ENCODE assay signal across 8 mouse cellular contexts in genomic region chr4:130360238-130360590, GRCm38 (mm10). TPM values are rescaled to one million over a fixed set of nuclear protein-coding genes. Genes with fewer than 3 reads are reported as not detected.
DNase-seq lines count a peak whose midpoint lies in the region; ATAC-seq and TF ChIP-seq lines count a peak whose summit lies in the region.

No protein-coding gene starts in this region.

- no peak for TF ChIP-seq CTCF in ES-Bruce4 (IDR thresholded peaks at IDR 0.05; ENCODE audit: low read depth, low read length)

- no peak for DNase-seq in heart, postnatal 14 days
- DNase-seq in B cell, adult 2 months = no peak
- DNase-seq in gastrocnemius, adult 18-20 months (ENCODE audit: low spot score) = no peak

- TF ChIP-seq EP300 in ES-Bruce4 (IDR thresholded peaks at IDR 0.05; ENCODE audit: insufficient read depth, low read depth, low read length) = no peak

- peaks cover 27% of the 10 kb centered on the region for H3K36me3 ChIP-seq in heart, embryonic 14.5 days (ENCODE audit: control insufficient read depth, insufficient read depth, low read length)
- H3K36me3 ChIP-seq in ES-Bruce4 (ENCODE audit: control insufficient read depth, insufficient read depth, low read length, poor library complexity, severe bottlenecking) = peaks cover 12% of the 10 kb centered on the region
- H3K36me3 ChIP-seq in forebrain, embryonic 15.5 days = peaks cover 25% of the 10 kb centered on the region
- H3K36me3 ChIP-seq in liver, embryonic 16.5 days (ENCODE audit: control insufficient read depth, insufficient read depth) = peaks cover 14% of the 10 kb centered on the region

- no peak for TF ChIP-seq POLR2A in ES-Bruce4 (IDR thresholded peaks at IDR 0.05; ENCODE audit: insufficient read depth, low read length)

- intact Hi-C loops in heart, postnatal 14 days (cut with DNase I) = no loop called here

- peak overlapping the region; percentile 89 for H3K4me2 ChIP-seq in heart, embryonic 14.5 days (ENCODE audit: low read length)
- H3K4me2 ChIP-seq in forebrain, embryonic 15.5 days (replicated peaks) = peak overlapping the region; percentile 75
- H3K4me2 ChIP-seq in liver, embryonic 16.5 days (ENCODE audit: low read depth, low read length) = peak overlapping the region; percentile 75

- WGBS in heart, embryonic 14.5 days = under 1% methylated on average over 19 of the region's 19 CpGs
- under 1% methylated on average over 19 of the region's 19 CpGs for WGBS in forebrain, embryonic 15.5 days
- WGBS in liver, embryonic 16.5 days (ENCODE audit: insufficient replicate concordance) = 0% methylated on average over 19 of the region's 19 CpGs

- H3K9ac ChIP-seq in heart, embryonic 14.5 days (ENCODE audit: low read length) = peak overlapping the region; percentile 95
- H3K9ac ChIP-seq in ES-Bruce4 (ENCODE audit: low read depth, poor library complexity, severe bottlenecking) = peak overlapping the region; percentile 97
- H3K9ac ChIP-seq in forebrain, embryonic 15.5 days (replicated peaks) = peak overlapping the region; percentile 95
- peak overlapping the region; percentile 89 for H3K9ac ChIP-seq in liver, embryonic 16.5 days (ENCODE audit: low read depth, low read length)

- peaks cover 2 to 22% of the 10 kb centered on the region in 2 experiments; a peak in 3 of 4 replicates for H3K4me1 ChIP-seq in heart, embryonic 14.5 days (ENCODE audit: control insufficient read depth in 2 of 2, insufficient read depth in 2 of 2, low read length in 2 of 2)
- H3K4me1 ChIP-seq in ES-Bruce4 (ENCODE audit: control insufficient read depth, insufficient read depth, low read length) = no peaks in the 10 kb centered on the region
- peaks cover 24% of the 10 kb centered on the region for H3K4me1 ChIP-seq in forebrain, embryonic 15.5 days
- H3K4me1 ChIP-seq in liver, embryonic 16.5 days (ENCODE audit: control insufficient read depth, low read depth, low read length) = peaks cover 20% of the 10 kb centered on the region

- no peak for ATAC-seq in heart, embryonic 14.5 days (ENCODE audit: insufficient number of reproducible peaks, insufficient read depth, low FRiP score, low read depth)
- no peak; the same call in 1 of the 2 replicates for ATAC-seq in forebrain, embryonic 15.5 days (replicated peaks)
- ATAC-seq in liver, embryonic 16.5 days (ENCODE audit: low read depth) = no peak
- ATAC-seq in megakaryocyte-erythroid progenitor cell, adult 5-6 weeks (replicated peaks; ENCODE audit: low FRiP score, low TSS enrichment, poor library complexity, severe bottlenecking) = no peak

- H3K9me3 ChIP-seq in heart, embryonic 14.5 days (ENCODE audit: control insufficient read depth, low read length) = no peaks in the 10 kb centered on the region
- H3K9me3 ChIP-seq in ES-Bruce4 (replicated peaks; ENCODE audit: control insufficient read depth, insufficient read depth, low read length, poor library complexity, severe bottlenecking) = no peaks in the 10 kb centered on the region
- no peaks in the 10 kb centered on the region for H3K9me3 ChIP-seq in forebrain, embryonic 15.5 days
- no peaks in the 10 kb centered on the region for H3K9me3 ChIP-seq in liver, embryonic 16.5 days (replicated peaks; ENCODE audit: control insufficient read depth, low read length)

- H3K27ac ChIP-seq in heart, embryonic 14.5 days (replicated peaks in 1 of 2; ENCODE audit: control insufficient read depth in 1 of 2, insufficient read depth in 1 of 2, low read depth in 2 of 2, low read length in 2 of 2) = peak overlapping the region; percentile 77 to 86
- H3K27ac ChIP-seq in ES-Bruce4 (ENCODE audit: insufficient read depth, low read length) = 0 out of 2 replicates have a peak overlapping the region, but pooled peaks have one; percentile 8
- H3K27ac ChIP-seq in forebrain, embryonic 15.5 days (replicated peaks) = peak overlapping the region; percentile 82
- peak overlapping the region; percentile 69 for H3K27ac ChIP-seq in liver, embryonic 16.5 days (ENCODE audit: low read length)

- H3K27me3 ChIP-seq in heart, embryonic 14.5 days (ENCODE audit: control insufficient read depth, insufficient read depth, low read length) = no peaks in the 10 kb centered on the region
- H3K27me3 ChIP-seq in ES-Bruce4 (ENCODE audit: control insufficient read depth, insufficient read depth, low read length, poor library complexity, severe bottlenecking) = no peaks in the 10 kb centered on the region
- H3K27me3 ChIP-seq in forebrain, embryonic 15.5 days = no peaks in the 10 kb centered on the region
- H3K27me3 ChIP-seq in liver, embryonic 16.5 days (ENCODE audit: control insufficient read depth, insufficient read depth, low read depth, low read length) = no peaks in the 10 kb centered on the region

- H3K4me3 ChIP-seq in heart, embryonic 14.5 days (ENCODE audit: control insufficient read depth in 1 of 2, insufficient read depth in 1 of 2, low read depth in 1 of 2, low read length in 2 of 2) = peak overlapping the region; percentile 94
- peak overlapping the region; percentile 96 for H3K4me3 ChIP-seq in ES-Bruce4 (ENCODE audit: low read depth, low read length)
- peak overlapping the region; percentile 69 for H3K4me3 ChIP-seq in forebrain, embryonic 15.5 days
- H3K4me3 ChIP-seq in liver, embryonic 16.5 days (ENCODE audit: low read depth, low read length) = peak overlapping the region; percentile 89

RNA-seq across cellular contexts. Expression of gene Snrnp40, which starts 0.3 kb away (rescaled TPM):
- 68.2 and 74.5 TPM in 2 replicates for polyA plus RNA-seq in heart, embryonic 14.5 days (2014; fragmentation: Nextera tagmentation; extraction: Ambion mirVana)
- 10 to 100 TPM; 18.5 to 19.6 TPM for total RNA-seq in heart, postnatal 14 days (2021)
- polyA plus RNA-seq in ES-Bruce4 (2011; ENCODE audit: insufficient read depth, insufficient read length, low read depth, missing spikeins) = 84.2 and 88.4 TPM in 2 replicates
- polyA plus RNA-seq in forebrain, embryonic 15.5 days (2015; fragmentation: Nextera tagmentation; extraction: Ambion mirVana) = 135 and 148 TPM in 2 replicates
- polyA plus RNA-seq in liver, embryonic 16.5 days (2015; fragmentation: Nextera tagmentation; extraction: Ambion mirVana) = 52.4 and 56.3 TPM in 2 replicates
- total RNA-seq in gastrocnemius, adult 18-20 months (2021) = 10 to 100 TPM; 11.6 to 11.7 TPM
- 96.3 and 106 TPM in 2 replicates for total RNA-seq in megakaryocyte-erythroid progenitor cell, adult 5-6 weeks (2014; fragmentation: Nextera tagmentation)
- total RNA-seq in megakaryocyte-erythroid progenitor cell, adult 5-6 weeks (2017) = 83.7 and 96.3 TPM in 2 replicates

RNA-seq across cellular contexts. Expression of gene Zcchc17, which starts 0.5 kb away (rescaled TPM):
- 47.9 and 50.3 TPM in 2 replicates for polyA plus RNA-seq in heart, embryonic 14.5 days (2014; fragmentation: Nextera tagmentation; extraction: Ambion mirVana)
- total RNA-seq in heart, postnatal 14 days (2021) = 10 to 100 TPM; 21.4 to 24.9 TPM
- 21.3 and 25.1 TPM in 2 replicates for polyA plus RNA-seq in ES-Bruce4 (2011; ENCODE audit: insufficient read depth, insufficient read length, low read depth, missing spikeins)
- polyA plus RNA-seq in forebrain, embryonic 15.5 days (2015; fragmentation: Nextera tagmentation; extraction: Ambion mirVana) = 84.3 and 85.0 TPM in 2 replicates
- polyA plus RNA-seq in liver, embryonic 16.5 days (2015; fragmentation: Nextera tagmentation; extraction: Ambion mirVana) = 27.5 and 32.1 TPM in 2 replicates
- total RNA-seq in gastrocnemius, adult 18-20 months (2021) = 10 to 100 TPM; 42.5 to 44.8 TPM
- 37.6 and 62.0 TPM in 2 replicates for total RNA-seq in megakaryocyte-erythroid progenitor cell, adult 5-6 weeks (2014; fragmentation: Nextera tagmentation)
- total RNA-seq in megakaryocyte-erythroid progenitor cell, adult 5-6 weeks (2017) = 80.6 and 99.6 TPM in 2 replicates

RNA-seq across cellular contexts. Expression of gene Gm10570, which starts 51.7 kb away (rescaled TPM):
- polyA plus RNA-seq in heart, embryonic 14.5 days (2014; fragmentation: Nextera tagmentation; extraction: Ambion mirVana) = 0.74 and 1.2 TPM in 2 replicates
- total RNA-seq in heart, postnatal 14 days (2021) = 1 to 10 TPM in 1 of 2 experiments, not detected in 1; 1.0 TPM
- not detected in 2 replicates for polyA plus RNA-seq in ES-Bruce4 (2011; ENCODE audit: insufficient read depth, insufficient read length, low read depth, missing spikeins)
- 0.55 and 1.1 TPM in 2 replicates for polyA plus RNA-seq in forebrain, embryonic 15.5 days (2015; fragmentation: Nextera tagmentation; extraction: Ambion mirVana)
- not detected in 2 replicates for polyA plus RNA-seq in liver, embryonic 16.5 days (2015; fragmentation: Nextera tagmentation; extraction: Ambion mirVana)
- under 1 TPM in 1 of 2 experiments, not detected in 1; 0.66 TPM for total RNA-seq in gastrocnemius, adult 18-20 months (2021)
- not detected in 2 replicates for total RNA-seq in megakaryocyte-erythroid progenitor cell, adult 5-6 weeks (2014; fragmentation: Nextera tagmentation)
- total RNA-seq in megakaryocyte-erythroid progenitor cell, adult 5-6 weeks (2017) = not detected in 2 replicates

RNA-seq across cellular contexts. Expression of gene Fabp3, which starts 51.8 kb away (rescaled TPM):
- 1,549 and 1,575 TPM in 2 replicates for polyA plus RNA-seq in heart, embryonic 14.5 days (2014; fragmentation: Nextera tagmentation; extraction: Ambion mirVana)
- total RNA-seq in heart, postnatal 14 days (2021) = 1,000 to 10,000 TPM; 5,520 to 6,453 TPM
- 803 and 870 TPM in 2 replicates for polyA plus RNA-seq in ES-Bruce4 (2011; ENCODE audit: insufficient read depth, insufficient read length, low read depth, missing spikeins)
- 95.6 and 102 TPM in 2 replicates for polyA plus RNA-seq in forebrain, embryonic 15.5 days (2015; fragmentation: Nextera tagmentation; extraction: Ambion mirVana)
- polyA plus RNA-seq in liver, embryonic 16.5 days (2015; fragmentation: Nextera tagmentation; extraction: Ambion mirVana) = 3.0 and 5.4 TPM in 2 replicates
- total RNA-seq in gastrocnemius, adult 18-20 months (2021) = 1,000 to 10,000 TPM in 1 of 2 experiments, 100 to 1,000 TPM in 1; 614 to 1,203 TPM
- total RNA-seq in megakaryocyte-erythroid progenitor cell, adult 5-6 weeks (2014; fragmentation: Nextera tagmentation) = not detected in 2 replicates
- not detected in 2 replicates for total RNA-seq in megakaryocyte-erythroid progenitor cell, adult 5-6 weeks (2017)

Comparison
In these comparisons a context has a peak if more than half of its experiments do, and no peak if none do; other contexts are left out.
1. H3K27ac ChIP-seq: peak in every context shown above with its lines; median percentile 82 in forebrain, embryonic 15.5 days; 82 in heart, embryonic 14.5 days; 69 in liver, embryonic 16.5 days; 8 in ES-Bruce4.